Mouse (Mus musculus) bone marrow, adult 2 months (tissue): ENCODE data around the gene Mefv. TPM values are rescaled to one million over a fixed set of nuclear protein-coding genes. Genes with fewer than 3 reads are reported as not detected.
A peak's percentile ranks its signal among the peaks of the same experiment; 100 is the strongest.

Experiments used
- H3K27ac ChIP-seq: fragments of 200-500 bp; 2 replicates; pipeline ENCODE4 v1.5.1; 2012; ENCODE audit warnings: low read depth, mild to moderate bottlenecking, control low read depth, inconsistent platforms, low read length; ENCODE audit not compliant: control insufficient read depth, poor library complexity, insufficient read depth
- H3K4me1 ChIP-seq: fragments of 200-500 bp; 2 replicates; pipeline ENCODE4 v1.6.1; 2011; ENCODE audit warnings: low read length; ENCODE audit not compliant: control insufficient read depth, insufficient read depth
- H3K4me3 ChIP-seq: fragments of 200-500 bp; replicated peaks from 2 replicates; pipeline ENCODE3; 2011; ENCODE audit warnings: mild to moderate bottlenecking, low read depth, low read length, control low read depth; ENCODE audit not compliant: control insufficient read depth
- CTCF ChIP-seq: fragments of 200-500 bp; IDR thresholded peaks from 2 replicates; pipeline ENCODE4 v1.5.1; 2011; ENCODE audit warnings: low read length, control low read depth; ENCODE audit not compliant: control insufficient read depth, insufficient read depth
- POLR2A ChIP-seq: fragments of 200-500 bp; IDR thresholded peaks from 2 replicates; pipeline ENCODE4 v1.6.1; 2011; ENCODE audit warnings: low read depth, mild to moderate bottlenecking, control low read depth, low read length, borderline replicate concordance; ENCODE audit not compliant: control insufficient read depth
- WGBS: fragments of 180-500 bp; shearing (Covaris S2); methylation state at CpG from one replicate; pipeline ENCODE4 v1.1.7; 2018; 5-methylcytosine and 5-hydroxymethylcytosine counted together
- polyA plus RNA-seq: library from polyadenylated mRNA; stranded (reverse); fragments of >200 nt; gene quantifications from 2 replicates; pipeline ENCODE4 v1.2.4, GENCODE M21; 2011; ENCODE audit warnings: low replicate concordance; ENCODE audit not compliant: missing spikeins, insufficient read depth, insufficient read length

Gene Mefv
- 2.2 and 11.8 TPM in 2 replicates for polyA plus RNA-seq

GRCm38 (mm10) chr16:3717980-3718379 is at the start of gene Mefv:
Gene Mefv (minus strand): TSS chr16:3718097.
- TF ChIP-seq POLR2A (no peak), CTCF (no peak)
- Histone ChIP-seq H3K4me3 (peak within 1 kb of the TSS; percentile 66), H3K27ac (peak within 1 kb of the TSS; percentile 51), H3K4me1 (peaks cover 1% of the 10 kb centered on the region)
- 32% methylated on average over 6 of the region's 6 CpGs for WGBS

GRCm38 (mm10) chr16:3748976-3749375 is 31.1 kb upstream of the Mefv start:
- WGBS, result 91% methylated on average over 3 of the region's 3 CpGs
- H3K4me1 ChIP-seq, result peaks cover 2% of the 10 kb centered on the region; the same call in 1 of the 2 replicates

GRCm38 (mm10) chr16:3745656-3746055 is 27.8 kb upstream of the Mefv start:
- no peak for TF ChIP-seq CTCF
- TF ChIP-seq POLR2A, result no peak
- Histone ChIP-seq H3K27ac (no peak overlapping the region), H3K4me1 (peaks cover 2% of the 10 kb centered on the region; the same call in 1 of the 2 replicates), H3K4me3 (no peak overlapping the region)
- 80% methylated on average over 4 of the region's 4 CpGs for WGBS

More at GRCm38 (mm10) chr16:3748976-3749375, 31.1 kb upstream of the Mefv start:
- TF ChIP-seq CTCF (no peak), POLR2A (no peak)
- H3K4me3 ChIP-seq, result no peak overlapping the region
- H3K27ac ChIP-seq, result no peak overlapping the region

GRCm38 (mm10) chr16:3744186-3744700 is 26.3 kb upstream of the Mefv start:
- H3K4me1 ChIP-seq, result peaks cover 2% of the 10 kb centered on the region; the same call in 1 of the 2 replicates
- TF ChIP-seq POLR2A (peak; percentile 25; the same call in 1 of the 2 replicates), CTCF (no peak)
- whole genome bisulfite sequencing, result under 1% methylated on average over 32 of the region's 32 CpGs

GRCm38 (mm10) chr16:3743503-3744185 is 25.7 kb upstream of the Mefv start, which contains the start of gene Zfp263:
Gene Zfp263 (plus strand): TSS chr16:3744093.
- TF ChIP-seq POLR2A (peak; percentile 83; the same call in 1 of the 2 replicates), CTCF (no peak)
- 1% methylated on average over 42 of the region's 42 CpGs for WGBS
- peaks cover 2% of the 10 kb centered on the region; the same call in 1 of the 2 replicates for H3K4me1 ChIP-seq
- peak within 1 kb of the TSS; percentile 88 for H3K27ac ChIP-seq
- peak within 1 kb of the TSS; percentile 80 for H3K4me3 ChIP-seq

More at GRCm38 (mm10) chr16:3744186-3744700, 26.3 kb upstream of the Mefv start:
- peak overlapping the region; percentile 80 for H3K4me3 ChIP-seq
- peak overlapping the region; percentile 88 for H3K27ac ChIP-seq

GRCm38 (mm10) chr16:3742466-3742865 is 24.6 kb upstream of the Mefv start:
- no peak for TF ChIP-seq POLR2A
- no peak for TF ChIP-seq CTCF
- Histone ChIP-seq H3K4me1 (peaks cover 2% of the 10 kb centered on the region; the same call in 1 of the 2 replicates), H3K4me3 (no peak overlapping the region), H3K27ac (no peak overlapping the region)
- WGBS, result 92% methylated on average over 6 of the region's 6 CpGs

- H3K27ac ChIP-seq, result no peak overlapping the region
These were observed 15.4 kb upstream of the Mefv start for GRCm38 (mm10) chr16:3733198-3733732.

GRCm38 (mm10) chr16:3732612-3733011 is 14.7 kb upstream of the Mefv start:
- 6% methylated on average over 4 of the region's 4 CpGs for WGBS
- TF ChIP-seq CTCF (no peak), POLR2A (no peak)
- no peak overlapping the region for H3K4me3 ChIP-seq
- H3K27ac ChIP-seq, result no peak overlapping the region; the same call in 1 of the 2 replicates
- no peaks in the 10 kb centered on the region; the same call in 1 of the 2 replicates for H3K4me1 ChIP-seq

More at GRCm38 (mm10) chr16:3733198-3733732, 15.4 kb upstream of the Mefv start:
- Histone ChIP-seq H3K4me1 (no peaks in the 10 kb centered on the region; the same call in 1 of the 2 replicates), H3K4me3 (no peak overlapping the region)
- no peak for TF ChIP-seq CTCF
- TF ChIP-seq POLR2A, result no peak
- 66% methylated on average over 1 of the region's 1 CpGs for WGBS
